Mouse (Mus musculus) cerebellum, adult 2 months (tissue): ENCODE results near the gene Arhgap32. TPM values are rescaled to one million over a fixed set of nuclear protein-coding genes. Genes with fewer than 3 reads are reported as not detected.
"Not testable (repeated sequence)": the region's sequence is repeated elsewhere in the genome, so short reads cannot be mapped to it uniquely, and the experiment has no call there.

Experiments
- DNase-seq, 2 experiments: peaks; one replicate each; pipeline ENCODE4 v3.0.0; 2021
- H3K27ac ChIP-seq: fragments of 200-500 bp; 2 replicates; pipeline ENCODE4 v1.5.1; 2012; ENCODE audit warnings: low read length, control low read depth, inconsistent platforms; ENCODE audit not compliant: insufficient read depth
- H3K27me3 ChIP-seq: fragments of 200-500 bp; 2 replicates; pipeline ENCODE4 v1.6.1; 2012; ENCODE audit warnings: inconsistent platforms, mild to moderate bottlenecking, low read length, moderate library complexity; ENCODE audit not compliant: control insufficient read depth, insufficient read depth
- H3K4me1 ChIP-seq: fragments of 200-500 bp; 2 replicates; pipeline ENCODE4 v1.6.1; 2011; ENCODE audit warnings: low read length; ENCODE audit not compliant: control insufficient read depth, insufficient read depth
- H3K4me3 ChIP-seq: fragments of 200-500 bp; replicated peaks from 2 replicates; pipeline ENCODE3; 2011; ENCODE audit warnings: mild to moderate bottlenecking, low read depth, low read length, control low read depth; ENCODE audit not compliant: insufficient read depth
- CTCF ChIP-seq: fragments of 200-500 bp; IDR thresholded peaks from 2 replicates; pipeline ENCODE4 v1.5.1; 2011; ENCODE audit warnings: low read depth, mild to moderate bottlenecking, control low read depth, low read length, moderate library complexity, borderline replicate concordance; ENCODE audit not compliant: insufficient read depth
- POLR2A ChIP-seq: fragments of 200-500 bp; IDR thresholded peaks from 2 replicates; pipeline ENCODE4 v1.6.1; 2011; ENCODE audit warnings: low read length, control low read depth, borderline replicate concordance; ENCODE audit not compliant: insufficient read depth
- WGBS: fragments of 180-500 bp; shearing (Covaris S2); methylation state at CpG from one replicate; pipeline ENCODE4 v1.1.7; 2018; 5-methylcytosine and 5-hydroxymethylcytosine counted together
- polyA plus RNA-seq: library from polyadenylated mRNA; depleted of rRNA; stranded (reverse); fragments of >200 nt; gene quantifications from 2 replicates; pipeline ENCODE4 v1.2.3, GENCODE M21; 2012

Arhgap32 gene
- polyA plus RNA-seq, 1 experiment, result 21.5 TPM

DNA sequence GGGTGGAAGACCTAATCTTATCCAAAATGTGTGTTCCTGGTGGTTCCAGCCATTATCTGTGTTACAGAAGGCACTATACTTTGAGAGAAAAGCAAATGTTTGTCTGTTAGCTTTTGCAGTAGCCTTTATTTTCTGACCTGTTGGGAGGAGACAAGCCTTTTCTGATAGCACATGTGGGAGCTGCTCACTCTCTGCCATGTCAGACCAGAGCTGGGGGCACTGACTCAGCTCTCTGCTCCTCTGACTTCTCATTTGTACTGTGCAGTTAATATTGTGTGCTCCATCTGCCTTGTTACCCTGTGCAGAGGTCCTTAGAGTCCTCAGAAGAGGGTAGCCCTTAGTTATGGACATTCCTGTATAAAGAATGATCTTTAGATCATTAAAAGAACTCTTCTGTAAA, 2.5 kb downstream of the Arhgap32 start:
- DNase-seq, result no peak
- no peak overlapping the region for H3K27ac ChIP-seq
- no peak for TF ChIP-seq POLR2A
- no peak for TF ChIP-seq CTCF
- H3K4me1 ChIP-seq, result no peaks in the 10 kb centered on the region
- no peak overlapping the region for H3K4me3 ChIP-seq
- no peaks in the 10 kb centered on the region; the same call in 1 of the 2 replicates for H3K27me3 ChIP-seq

DNA sequence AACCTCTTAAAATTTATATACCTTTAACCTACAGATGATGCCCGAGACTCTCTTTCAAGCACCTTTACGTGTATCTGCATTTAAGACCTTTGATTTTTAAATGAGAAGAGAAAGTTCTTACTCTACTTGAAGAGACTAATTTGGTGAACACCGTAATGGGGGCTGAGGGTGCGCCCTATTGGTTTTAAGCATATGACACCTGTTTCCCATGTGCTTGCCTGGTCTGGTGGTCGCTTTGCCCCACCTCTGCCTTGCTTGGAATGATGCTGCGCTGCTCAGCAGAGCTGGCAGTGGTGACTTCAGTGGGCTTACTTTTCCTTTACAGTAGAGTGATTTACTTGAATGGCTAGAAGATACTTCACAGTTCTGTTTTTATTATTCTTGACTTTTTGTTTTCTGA, 3.6 kb downstream of the Arhgap32 start:
- H3K27me3 ChIP-seq, result no peaks in the 10 kb centered on the region; the same call in 1 of the 2 replicates
- no peak for TF ChIP-seq CTCF
- DNase-seq, result no peak
- H3K4me3 ChIP-seq, result no peak overlapping the region
- H3K4me1 ChIP-seq, result no peaks in the 10 kb centered on the region
- WGBS, result 99% methylated on average over 6 of the region's 6 CpGs
- H3K27ac ChIP-seq, result no peak overlapping the region

DNA sequence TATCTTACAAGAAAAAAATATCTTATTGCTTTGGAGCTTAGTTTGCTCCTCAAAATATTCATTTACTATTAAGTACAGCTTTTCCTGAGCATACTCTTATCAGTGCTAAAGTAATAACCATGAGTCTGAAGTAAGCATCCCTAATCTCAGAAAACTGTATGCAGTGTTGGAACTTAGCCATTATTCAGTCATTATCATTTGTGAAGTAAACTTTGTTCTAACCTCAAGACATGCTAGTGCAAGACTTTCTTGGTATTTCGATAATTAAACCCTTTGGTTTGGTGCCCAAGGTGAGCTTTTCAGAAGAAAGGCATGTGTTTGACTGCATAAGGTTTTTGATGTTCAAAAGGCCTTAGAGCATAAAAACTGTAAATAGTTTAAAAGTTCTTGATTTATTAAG, 4.2 kb downstream of the Arhgap32 start:
- H3K27ac ChIP-seq, result no peak overlapping the region
- H3K4me3 ChIP-seq, result no peak overlapping the region
- no peaks in the 10 kb centered on the region; the same call in 1 of the 2 replicates for H3K27me3 ChIP-seq
- TF ChIP-seq POLR2A, result no peak
- TF ChIP-seq CTCF, result no peak
- DNase-seq, result no peak
- no peaks in the 10 kb centered on the region for H3K4me1 ChIP-seq
- WGBS, result 94% methylated on average over 1 of the region's 1 CpGs

DNA sequence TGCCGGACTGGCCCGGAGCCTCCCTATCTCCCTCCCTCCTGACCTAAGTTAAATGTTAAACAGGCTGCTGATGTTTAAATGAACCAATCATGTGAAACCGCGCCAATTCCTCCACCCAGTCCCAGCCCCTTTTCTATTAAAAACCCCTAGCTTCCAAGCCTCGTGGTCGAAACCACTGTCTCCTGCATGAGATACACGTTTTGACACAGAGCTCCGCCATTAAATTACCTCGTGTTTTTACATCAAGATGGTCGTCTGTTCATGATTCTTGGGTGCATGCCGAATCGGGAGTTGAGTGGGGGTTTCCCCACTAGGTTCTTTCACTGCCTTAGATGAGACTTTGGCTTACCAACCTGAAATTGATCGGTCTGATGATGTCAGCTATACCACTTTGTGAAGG, 5.3 kb downstream of the Arhgap32 start:
- H3K27ac ChIP-seq, H3K4me1 ChIP-seq, DNase-seq, H3K4me3 ChIP-seq, H3K27me3 ChIP-seq: not testable (repeated sequence)
- 98% methylated on average over 13 of the region's 13 CpGs for WGBS

DNA sequence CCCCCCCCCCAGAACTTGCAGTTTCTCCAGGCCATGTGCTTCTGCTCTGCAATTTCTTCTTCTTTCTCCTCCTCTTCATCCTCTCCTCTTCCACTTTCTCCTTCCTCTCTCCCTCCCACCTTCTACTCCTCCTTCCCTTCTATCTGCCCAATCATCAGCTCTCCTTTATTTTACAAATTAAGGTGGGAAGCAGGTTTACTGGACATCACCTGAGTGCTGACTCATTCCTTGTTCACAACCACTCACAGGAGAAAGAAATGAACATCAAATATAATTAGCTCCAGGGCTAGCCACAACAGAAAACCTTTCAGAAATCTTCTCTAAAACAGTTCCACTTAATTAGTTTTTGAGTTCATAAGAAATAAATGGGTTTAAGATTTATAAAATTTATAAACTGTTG, 20.3 kb downstream of the Arhgap32 start:
- no peaks in the 10 kb centered on the region for H3K4me1 ChIP-seq
- TF ChIP-seq POLR2A, result no peak
- TF ChIP-seq CTCF, result no peak

DNA sequence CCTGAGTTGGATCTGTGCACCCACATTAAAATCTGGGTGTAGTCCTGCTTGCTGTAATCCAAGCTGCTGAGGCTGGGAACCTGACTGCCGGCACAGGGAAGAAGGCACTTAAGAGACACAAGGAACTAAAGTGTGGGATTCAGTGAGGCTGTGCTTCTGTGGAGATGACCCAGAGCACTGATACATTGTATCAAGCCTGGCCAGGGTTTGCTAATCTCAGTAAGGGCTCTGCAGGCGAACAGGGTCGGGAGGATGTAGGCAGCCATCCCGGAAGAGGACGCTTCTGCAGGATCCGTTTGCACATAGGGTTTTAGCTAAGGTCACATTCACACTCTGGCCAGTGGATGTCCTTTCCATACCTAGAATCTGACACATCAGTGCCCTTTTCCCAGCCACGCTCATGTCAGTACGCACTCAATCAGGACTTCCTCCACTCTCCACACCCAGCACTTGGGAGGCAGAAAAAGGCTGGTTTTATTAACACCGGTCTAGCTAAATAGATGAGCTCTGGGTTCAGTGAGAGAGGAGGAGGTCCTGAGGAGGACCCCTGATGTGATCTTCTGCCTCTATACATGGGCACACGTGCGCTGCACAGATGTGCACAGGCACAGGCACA, 20.9 kb downstream of the Arhgap32 start:
- no peaks in the 10 kb centered on the region for H3K4me1 ChIP-seq
- DNase-seq, result no peak
- WGBS, result 84% methylated on average over 11 of the region's 11 CpGs
- TF ChIP-seq CTCF (no peak), POLR2A (no peak)
- no peaks in the 10 kb centered on the region for H3K27me3 ChIP-seq
- H3K27ac ChIP-seq, result no peak overlapping the region
- H3K4me3 ChIP-seq, result no peak overlapping the region

More for the DNA sequence above, 20.3 kb downstream of the Arhgap32 start:
- no peak for DNase-seq
- Histone ChIP-seq H3K4me3 (no peak overlapping the region), H3K27me3 (no peaks in the 10 kb centered on the region), H3K27ac (no peak overlapping the region)

DNA sequence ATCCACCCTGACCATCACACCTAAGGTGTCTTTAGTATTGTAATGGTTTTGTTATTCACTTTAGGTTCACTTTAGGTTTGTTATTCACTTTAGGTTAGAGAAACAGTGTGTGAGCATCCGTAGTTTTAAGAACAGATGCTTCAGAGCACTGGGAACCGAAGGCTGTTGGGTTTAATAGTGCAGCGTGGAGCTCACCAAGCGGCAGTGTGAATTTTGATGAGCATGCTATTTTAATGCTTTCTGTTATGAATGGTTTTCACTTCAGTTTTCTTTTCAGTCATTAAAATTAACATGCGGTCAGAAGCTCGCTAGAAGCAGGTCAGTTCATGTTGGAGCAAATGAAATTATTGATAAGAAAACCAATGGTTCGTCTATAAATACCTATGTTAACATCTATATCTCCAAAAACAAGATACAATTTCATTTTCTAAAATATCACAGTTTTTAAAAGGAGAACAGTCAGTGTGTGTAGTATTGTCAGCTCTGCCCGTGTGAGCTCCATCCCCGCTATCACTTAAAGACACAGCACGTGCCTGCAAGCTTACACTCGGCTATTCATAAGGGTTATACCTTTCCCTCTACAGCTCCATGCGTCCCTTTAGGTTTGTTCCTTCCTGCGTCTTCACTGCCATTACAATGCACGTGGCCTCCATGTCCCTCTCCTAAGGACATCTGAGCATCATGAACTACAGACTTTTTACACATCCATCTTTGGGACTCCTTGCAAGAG, 21.9 kb downstream of the Arhgap32 start:
- DNase-seq, result no peak
- 93% methylated on average over 14 of the region's 14 CpGs for WGBS
- Histone ChIP-seq H3K4me3 (no peak overlapping the region), H3K27me3 (no peaks in the 10 kb centered on the region), H3K27ac (no peak overlapping the region), H3K4me1 (no peaks in the 10 kb centered on the region)
- TF ChIP-seq CTCF (no peak), POLR2A (no peak)

DNA sequence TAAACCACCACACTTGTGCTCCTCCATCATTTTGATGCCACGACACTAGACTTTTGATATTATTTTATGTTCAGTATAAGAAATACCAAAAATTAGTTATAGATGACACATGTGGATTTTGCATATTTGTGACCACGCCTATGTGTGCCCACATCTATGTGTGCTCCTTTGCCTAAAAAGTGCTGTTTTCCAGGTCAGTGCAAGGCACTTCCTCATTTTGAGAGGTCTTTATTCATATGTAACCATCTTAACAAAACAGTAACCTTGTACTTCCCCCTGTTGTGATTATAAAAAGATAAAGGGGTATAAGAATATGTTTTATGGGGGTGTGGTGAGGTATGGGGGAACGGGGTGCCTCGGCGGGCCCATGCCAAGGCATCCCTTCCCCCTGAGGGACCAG, 22.7 kb downstream of the Arhgap32 start:
- TF ChIP-seq CTCF (no peak), POLR2A (no peak)
- no peak for DNase-seq
- Histone ChIP-seq H3K4me3 (no peak overlapping the region), H3K27ac (no peak overlapping the region), H3K4me1 (no peaks in the 10 kb centered on the region), H3K27me3 (no peaks in the 10 kb centered on the region)
- 95% methylated on average over 5 of the region's 5 CpGs for WGBS

DNA sequence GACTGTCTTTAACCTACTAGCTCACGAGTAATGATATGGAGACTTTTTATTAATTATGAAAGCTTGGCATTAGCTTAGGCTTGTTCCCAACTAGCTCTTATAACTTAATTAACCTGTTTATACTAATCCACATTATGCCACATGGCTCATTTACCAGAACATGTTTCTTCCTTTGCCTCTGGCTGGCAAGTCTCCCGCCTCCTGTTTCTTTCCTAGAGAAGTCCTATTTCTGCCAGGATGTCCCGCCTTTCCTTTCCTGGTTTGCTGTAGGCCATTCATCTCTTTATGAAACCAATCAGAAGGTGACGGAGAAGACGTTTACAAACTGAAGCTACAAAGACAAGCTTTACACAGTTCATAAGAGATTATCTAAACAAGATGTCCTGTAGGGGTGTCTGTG, 23.7 kb downstream of the Arhgap32 start:
- DNase-seq, result no peak
- Histone ChIP-seq H3K27me3 (no peaks in the 10 kb centered on the region), H3K4me1 (no peaks in the 10 kb centered on the region), H3K27ac (no peak overlapping the region), H3K4me3 (no peak overlapping the region)
- WGBS, result 71% methylated on average over 5 of the region's 5 CpGs
- no peak for TF ChIP-seq POLR2A
- no peak for TF ChIP-seq CTCF
